Mouse (Mus musculus) bone marrow, adult 2 months (tissue): ENCODE measurements around the gene Cdc42se2.

Source experiments
- CTCF ChIP-seq: fragments of 200-500 bp; IDR thresholded peaks from 2 replicates; pipeline ENCODE4 v1.5.1; 2011; ENCODE audit warnings: low read length, control low read depth; ENCODE audit not compliant: control insufficient read depth, insufficient read depth
- POLR2A ChIP-seq: fragments of 200-500 bp; IDR thresholded peaks from 2 replicates; pipeline ENCODE4 v1.6.1; 2011; ENCODE audit warnings: low read depth, mild to moderate bottlenecking, control low read depth, low read length, borderline replicate concordance; ENCODE audit not compliant: control insufficient read depth

DNA sequence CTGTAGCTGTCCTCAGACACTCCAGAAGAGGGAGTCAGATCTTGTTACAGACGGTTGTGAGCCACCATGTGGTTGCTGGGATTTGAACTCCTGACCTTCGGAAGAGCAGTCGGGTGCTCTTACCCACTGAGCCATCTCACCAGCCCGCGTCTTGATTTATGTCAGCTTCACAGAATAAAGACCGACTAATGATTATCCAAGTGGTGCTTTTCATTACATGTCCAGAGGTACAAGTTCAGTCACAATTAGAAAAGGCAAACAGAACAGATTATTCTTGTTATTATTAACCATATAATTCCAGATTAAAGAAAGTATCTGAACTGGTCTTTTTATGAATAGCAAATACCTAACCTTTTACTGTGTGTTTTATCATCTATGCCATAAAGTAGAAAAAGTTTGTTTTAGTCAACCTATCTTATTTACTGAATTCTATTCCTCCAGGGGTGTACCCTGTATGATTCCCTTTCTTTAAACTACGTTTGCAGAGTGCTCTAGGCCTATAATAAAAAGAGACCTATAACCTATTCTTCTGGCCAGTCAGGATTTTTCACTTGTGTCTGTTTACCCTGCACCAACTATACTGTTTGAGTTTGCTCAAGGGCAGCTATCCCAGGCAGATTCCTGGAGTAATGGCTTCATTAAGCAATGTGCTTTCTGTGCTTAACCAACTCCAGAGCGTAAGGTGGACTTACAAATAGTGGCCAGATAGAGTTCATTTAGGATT lies 113.7 kb downstream of the Cdc42se2 start:
- TF ChIP-seq CTCF (no peak), POLR2A (no peak)
